Mouse (Mus musculus): ENCODE results near the gene Olfr312.

The Olfr312 gene

GRCm38 (mm10) chr11:58867039-58867953 is 38.3 kb downstream of the Olfr312 start, which contains the start of gene 2810021J22Rik:
Gene 2810021J22Rik, plus strand, starts transcription at chr11:58867216.
- DNase-seq = peak; percentile 85

GRCm38 (mm10) chr11:58867954-58868330 is 38.9 kb downstream of the Olfr312 start:
- DNase-seq = no peak

DNA sequence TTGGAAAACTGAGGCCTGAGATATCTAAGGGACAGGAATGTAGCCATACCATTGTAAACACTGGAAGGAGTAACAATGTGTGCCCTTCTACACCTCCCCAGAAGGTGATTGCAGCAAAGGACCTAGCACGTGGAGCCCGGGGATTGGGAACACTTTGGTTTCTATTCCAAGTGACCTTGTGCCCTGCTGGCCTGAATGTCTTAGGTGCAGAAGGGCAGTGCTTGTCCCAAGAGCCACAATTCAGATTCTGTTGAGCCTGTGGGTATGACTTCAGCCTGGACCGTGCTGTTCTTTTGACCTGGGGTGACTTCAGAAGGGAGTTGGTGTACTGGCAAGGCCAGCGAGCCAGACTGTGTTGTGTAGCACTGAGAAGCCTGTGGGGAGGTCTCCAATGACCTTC is 41.9 kb downstream of the Olfr312 start:
- no peak for DNase-seq

GRCm38 (mm10) chr11:58883756-58884155 is 54.7 kb downstream of the Olfr312 start:
- DNase-seq = no peak

All from liver (tissue).